ENCODE assay signal across 30 mouse cellular contexts in the genomic region with DNA sequence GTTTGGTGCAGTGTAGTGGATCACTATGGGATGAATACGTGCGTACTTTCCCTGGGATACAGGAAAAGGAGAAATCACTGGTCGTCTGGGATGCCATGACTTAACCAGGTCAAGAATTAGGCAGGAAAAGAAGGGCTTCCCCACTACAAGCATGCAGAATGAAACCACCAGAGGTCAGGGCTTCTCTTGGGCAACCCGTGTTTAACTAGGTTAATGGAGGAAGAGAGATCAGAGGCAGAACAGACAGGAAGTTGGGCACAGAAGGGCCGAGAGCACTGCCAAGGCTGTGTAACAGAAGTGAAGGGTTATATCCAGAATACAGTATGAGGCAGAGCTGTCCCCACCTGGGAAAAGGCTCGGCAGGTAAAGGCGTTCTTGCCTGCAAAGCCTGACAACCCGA. TPM values are rescaled to one million over a fixed set of nuclear protein-coding genes. Genes with fewer than 3 reads are reported as not detected.
DNase-seq lines count a peak whose midpoint lies in the region; ATAC-seq and TF ChIP-seq lines count a peak whose summit lies in the region.
"Had no signal": no experiment of that assay in that cellular context is flagged by ENCODE, and none has a peak within 500 bp of the region (broad histone marks: within the 10 kb centered on the region; RNA-seq: fewer than 3 reads in every experiment).

No protein-coding gene starts in this region.

- TF ChIP-seq EP300 in liver, embryonic 14.5 days (IDR thresholded peaks at IDR 0.05; ENCODE audit: low read depth), result no peak
- TF ChIP-seq EP300 in CH12.LX (IDR thresholded peaks at IDR 0.05; ENCODE audit: low read length), result no peak

- peak; percentile 18 for TF ChIP-seq RAD21 in CH12.LX (IDR thresholded peaks at IDR 0.05; ENCODE audit: low read depth, low read length)

- no peak overlapping the region for H3K4me3 ChIP-seq in liver, embryonic 14.5 days (ENCODE audit: insufficient read depth in 1 of 2, low read depth in 2 of 2, low read length in 2 of 2)
- H3K4me3 ChIP-seq in CH12.LX (replicated peaks in 1 of 3; ENCODE audit: low read depth in 2 of 3, low read length in 2 of 3, poor library complexity in 1 of 3), result no peak overlapping the region
- H3K4me3 ChIP-seq: heart, embryonic 13.5 days; layer of hippocampus, adult 2 months; left cerebral cortex, adult 2 months; limb, embryonic 13.5 days; liver, embryonic 13.5 days; megakaryocyte, embryonic 14.5 days; midbrain, embryonic 13.5 days had no signal

- DNase-seq in liver, embryonic 14.5 days (ENCODE audit: low read depth in 3 of 3, low spot score in 3 of 3), result no peak
- DNase-seq in liver (no peak), CH12.LX (ENCODE audit: extremely low read depth) (peak; percentile 16)
- DNase-seq in left cerebral cortex, postnatal 14 days (ENCODE audit: low spot score in 2 of 2), result no peak
- DNase-seq in gastrocnemius, postnatal 10 days, result no peak
- DNase-seq in adrenal gland, postnatal 36 days, result no peak
- DNase-seq: adrenal gland, adult 2 months; cerebellum, adult 18-20 months; cerebellum, postnatal 10 days; gastrocnemius, postnatal 25 days; heart, postnatal 10 days; kidney, adult 18-20 months; kidney, postnatal 36 days; liver, embryonic 13.5 days; lung, embryonic 14.5 days; retina, postnatal 1 day; right cerebral cortex, postnatal 14 days; thymus, adult 2 months; thymus, postnatal 36 days had no signal

- H3K27ac ChIP-seq in liver, embryonic 14.5 days, result no peak overlapping the region
- H3K27ac ChIP-seq in CH12.LX (ENCODE audit: insufficient read depth, low read depth), result no peak overlapping the region
- H3K27ac ChIP-seq: heart, embryonic 13.5 days; layer of hippocampus, adult 2 months; left cerebral cortex, adult 2 months; limb, embryonic 13.5 days; liver, embryonic 13.5 days; midbrain, embryonic 13.5 days had no signal

- TF ChIP-seq POLR2A in CH12.LX (IDR thresholded peaks at IDR 0.05; ENCODE audit: low read depth, low read length), result no peak

- dilution Hi-C loops in CH12.LX (cut with MboI; ENCODE audit: extremely low pct_ligation_motif_present, extremely low pct_unique_long_range_greater_than_20kb, low sequenced_read_pairs), result no loop called here

- no peaks in the 10 kb centered on the region for H3K79me2 ChIP-seq in CH12.LX (replicated peaks; ENCODE audit: control insufficient read depth, extremely low read depth, insufficient read depth, poor library complexity, severe bottlenecking)

- intact Hi-C loops in left cerebral cortex, postnatal 14 days (cut with DNase I), result no loop called here

- no peaks in the 10 kb centered on the region for H3K27me3 ChIP-seq in liver, embryonic 14.5 days (ENCODE audit: control insufficient read depth, insufficient read depth, low read length)
- no peaks in the 10 kb centered on the region for H3K27me3 ChIP-seq in CH12.LX (replicated peaks)
- H3K27me3 ChIP-seq: heart, embryonic 13.5 days; limb, embryonic 13.5 days; liver, embryonic 13.5 days; midbrain, embryonic 13.5 days had no signal

- in situ Hi-C loops in CH12.LX (cut with MboI; ENCODE audit: low pct_ligation_motif_present, low pct_unique_long_range_greater_than_20kb, low sequenced_read_pairs), result no loop called here

- H3K4me2 ChIP-seq in liver, embryonic 14.5 days (ENCODE audit: low read depth), result no peak overlapping the region
- no peak overlapping the region for H3K4me2 ChIP-seq in CH12.LX (ENCODE audit: insufficient read depth, low read depth, poor library complexity, severe bottlenecking)
- H3K4me2 ChIP-seq: heart, embryonic 13.5 days; liver, embryonic 13.5 days; lung, embryonic 14.5 days; midbrain, embryonic 13.5 days had no signal

- 53% methylated on average over 8 of the region's 8 CpGs for WGBS in liver, embryonic 14.5 days (ENCODE audit: insufficient replicate concordance)

- no peak for ATAC-seq in liver, embryonic 14.5 days (ENCODE audit: insufficient read depth)
- peak; percentile 90 for ATAC-seq in megakaryocyte, adult 5-6 weeks (ENCODE audit: poor library complexity, severe bottlenecking)
- ATAC-seq: activated CD4-positive, CD25-positive, alpha-beta regulatory T cell, adult 4 months; forebrain, embryonic 14.5 days; hindbrain, embryonic 16.5 days; midbrain, embryonic 13.5 days had no signal

- no peaks in the 10 kb centered on the region for H3K4me1 ChIP-seq in liver, embryonic 14.5 days (replicated peaks; ENCODE audit: control insufficient read depth in 2 of 2, insufficient read depth in 2 of 2, low read length in 1 of 2)
- H3K4me1 ChIP-seq in CH12.LX (ENCODE audit: control insufficient read depth in 1 of 2, insufficient read depth in 2 of 2), result peaks cover 8 to 13% of the 10 kb centered on the region in 2 experiments
- H3K4me1 ChIP-seq: liver, embryonic 13.5 days; megakaryocyte, embryonic 14.5 days had no signal

- no peaks in the 10 kb centered on the region for H3K36me3 ChIP-seq in liver, embryonic 14.5 days (replicated peaks; ENCODE audit: control insufficient read depth, insufficient read depth, low read depth)
- H3K36me3 ChIP-seq in CH12.LX (replicated peaks in 1 of 2; ENCODE audit: control insufficient read depth in 1 of 2, insufficient read depth in 1 of 2, low read length in 1 of 2), result no peaks in the 10 kb centered on the region
- H3K36me3 ChIP-seq: heart, embryonic 13.5 days; liver, embryonic 13.5 days; midbrain, embryonic 13.5 days had no signal

- H3K9ac ChIP-seq in liver, embryonic 14.5 days (replicated peaks), result no peak overlapping the region
- no peak overlapping the region for H3K9ac ChIP-seq in CH12.LX (ENCODE audit: insufficient read depth, low read depth)
- H3K9ac ChIP-seq: heart, embryonic 13.5 days; limb, embryonic 13.5 days; liver, embryonic 13.5 days; lung, embryonic 14.5 days; midbrain, embryonic 13.5 days had no signal

- TF ChIP-seq CTCF in liver, embryonic 14.5 days (IDR thresholded peaks at IDR 0.05; ENCODE audit: low read depth), result 0 out of 2 replicates have a peak, but pooled peaks have one; percentile 6
- TF ChIP-seq CTCF in CH12.LX (conservative IDR thresholded peaks at IDR 0.05 in 1 of 2, IDR thresholded peaks at IDR 0.05 in 1 of 2; ENCODE audit: low read depth in 2 of 2, low read length in 2 of 2), result peak in 1 of 2 experiments; percentile 57; a peak in 2 of 4 replicates

- no peaks in the 10 kb centered on the region for H3K9me3 ChIP-seq in liver, embryonic 14.5 days (ENCODE audit: control insufficient read depth, low read length)
- H3K9me3 ChIP-seq in CH12.LX (replicated peaks; ENCODE audit: low read length), result no peaks in the 10 kb centered on the region
- H3K9me3 ChIP-seq: limb, embryonic 13.5 days; liver, embryonic 13.5 days had no signal

TF ChIP-seq in CH12.LX, 34 proteins besides CTCF, POLR2A, EP300 and RAD21:
- TF ChIP-seq PAX5 (IDR thresholded peaks at IDR 0.05; ENCODE audit: low read length) (no peak), IRF4 (IDR thresholded peaks at IDR 0.05; ENCODE audit: low read depth, low read length) (peak; percentile 87), ELF1 (IDR thresholded peaks at IDR 0.05; ENCODE audit: low read depth, low read length) (peak; percentile 56), SMC3 (IDR thresholded peaks at IDR 0.05; ENCODE audit: low read depth, low read length) (peak; percentile 34)

RNA-seq across cellular contexts. Expression of gene Lrrc17, which starts 3.6 kb away (rescaled TPM):
- polyA plus RNA-seq in liver, embryonic 14.5 days (2012; rRNA removed), result 0.43 and 0.93 TPM in 2 replicates
- polyA plus RNA-seq in liver, embryonic 14.5 days (2014; fragmentation: Nextera tagmentation; extraction: Ambion mirVana), result 0.85 and 1.1 TPM in 2 replicates
- total RNA-seq in CH12.LX (2012; rRNA removed) (not detected in 2 replicates), CH12.LX (2014; rRNA removed) (not detected in 2 replicates)
- polyA plus RNA-seq in CH12.LX (2012; ENCODE audit: insufficient read length, low read depth), result not detected in 2 replicates
- total RNA-seq in megakaryocyte, adult 5-6 weeks (2015), result not detected in 2 replicates
- total RNA-seq in megakaryocyte, adult 5-6 weeks (2017), result not detected in 2 replicates
- under 1 TPM; 0.55 to 0.64 TPM for total RNA-seq in left cerebral cortex, postnatal 14 days (2021)
- 10 to 100 TPM; 23.3 to 28.8 TPM for total RNA-seq in gastrocnemius, postnatal 10 days (2021)
- 1 to 10 TPM; 2.8 TPM for total RNA-seq in adrenal gland, postnatal 36 days (2021)
- polyA plus RNA-seq: cortical plate, adult 2 months had no signal

Comparison
In these comparisons a context has a peak if more than half of its experiments do, and no peak if none do; other contexts are left out.
1. RNA of gene Lrrc17, which starts 3.6 kb away (total RNA-seq): 23.3 to 28.8 TPM in gastrocnemius, postnatal 10 days; 2.8 TPM in adrenal gland, postnatal 36 days, 0.55 to 0.64 TPM in left cerebral cortex, postnatal 14 days, not detected in CH12.LX and not detected in megakaryocyte, adult 5-6 weeks; every median in the first group is over 4 times any median in the second.